Mouse (Mus musculus): ENCODE data around the gene Smarcal1.

- TF ChIP-seq CTCF (IDR thresholded peaks at IDR 0.05; ENCODE audit: low read depth), result no peak
- TF ChIP-seq EP300 (optimal IDR thresholded peaks at IDR 0.05), result no peak
Observed at GRCm38 (mm10) chr1:72612172-72612571, 29.1 kb downstream of the Smarcal1 start.

Measured in stomach, postnatal 0 days (tissue).